Mouse (Mus musculus): Measurements from ENCODE around the gene Csde1.

Csde1 gene

GRCm38 (mm10) chr3:103066927-103067326 is 46.7 kb downstream of the Csde1 start:
- DNase-seq (ENCODE audit: low spot score) = no peak

GRCm38 (mm10) chr3:103068971-103069370 is 48.7 kb downstream of the Csde1 start:
- peak; percentile 29 for DNase-seq (ENCODE audit: low spot score)

- DNase-seq (ENCODE audit: low spot score) = no peak
These were observed 53.5 kb downstream of the Csde1 start, which contains the start of gene Ampd1 for GRCm38 (mm10) chr3:103073771-103074170. TSS of gene Ampd1 (plus strand) at chr3:103074014.

- DNase-seq (ENCODE audit: low spot score) = no peak
These were observed 55.6 kb downstream of the Csde1 start for GRCm38 (mm10) chr3:103075871-103076270.

GRCm38 (mm10) chr3:103076476-103076875 is 56.2 kb downstream of the Csde1 start:
- DNase-seq (ENCODE audit: low spot score) = no peak

- no peak for DNase-seq (ENCODE audit: low spot score)
These were observed 59.1 kb downstream of the Csde1 start for GRCm38 (mm10) chr3:103079301-103079700.

GRCm38 (mm10) chr3:103081051-103081450 is 60.8 kb downstream of the Csde1 start:
- DNase-seq (ENCODE audit: low spot score) = no peak

- DNase-seq (ENCODE audit: low spot score) = no peak
These were observed 61.7 kb downstream of the Csde1 start for GRCm38 (mm10) chr3:103081861-103082453.

- DNase-seq (ENCODE audit: low spot score) = no peak
These were observed 62.5 kb downstream of the Csde1 start for GRCm38 (mm10) chr3:103082761-103083160.

GRCm38 (mm10) chr3:103085986-103086385 is 65.8 kb downstream of the Csde1 start:
- no peak for DNase-seq (ENCODE audit: low spot score)

- no peak for DNase-seq (ENCODE audit: low spot score)
These were observed 71.5 kb downstream of the Csde1 start for GRCm38 (mm10) chr3:103091753-103092152.

- DNase-seq (ENCODE audit: low spot score) = no peak
These were observed 78.4 kb downstream of the Csde1 start for GRCm38 (mm10) chr3:103098662-103099061.

GRCm38 (mm10) chr3:103099667-103100066 is 79.4 kb downstream of the Csde1 start:
- DNase-seq (ENCODE audit: low spot score) = no peak

- DNase-seq (ENCODE audit: low spot score) = no peak
These were observed 80.5 kb downstream of the Csde1 start for GRCm38 (mm10) chr3:103100735-103101134.

GRCm38 (mm10) chr3:103101194-103101593 is 81.0 kb downstream of the Csde1 start:
- DNase-seq (ENCODE audit: low spot score) = no peak

- no peak for DNase-seq (ENCODE audit: low spot score)
These were observed 81.7 kb downstream of the Csde1 start for GRCm38 (mm10) chr3:103101909-103102308.

GRCm38 (mm10) chr3:103102454-103103390 is 82.5 kb downstream of the Csde1 start, which contains the start of gene Dennd2c:
TSS of gene Dennd2c (plus strand) at chr3:103102604.
- DNase-seq (ENCODE audit: low spot score) = peak; percentile 95
